Mouse (Mus musculus): ENCODE measurements around the gene Alkbh5. TPM values are rescaled to one million over a fixed set of nuclear protein-coding genes. Genes with fewer than 3 reads are reported as not detected.
"Not testable (repeated sequence)": the region's sequence is repeated elsewhere in the genome, so short reads cannot be mapped to it uniquely, and the experiment has no call there.

The Alkbh5 gene
- total RNA-seq, 2 experiments from 2014 or later, result 77.6 to 82.0 TPM

GRCm38 (mm10) chr11:60541831-60542230, 5.7 kb downstream of the Alkbh5 start:
- no peak for DNase-seq

DNA sequence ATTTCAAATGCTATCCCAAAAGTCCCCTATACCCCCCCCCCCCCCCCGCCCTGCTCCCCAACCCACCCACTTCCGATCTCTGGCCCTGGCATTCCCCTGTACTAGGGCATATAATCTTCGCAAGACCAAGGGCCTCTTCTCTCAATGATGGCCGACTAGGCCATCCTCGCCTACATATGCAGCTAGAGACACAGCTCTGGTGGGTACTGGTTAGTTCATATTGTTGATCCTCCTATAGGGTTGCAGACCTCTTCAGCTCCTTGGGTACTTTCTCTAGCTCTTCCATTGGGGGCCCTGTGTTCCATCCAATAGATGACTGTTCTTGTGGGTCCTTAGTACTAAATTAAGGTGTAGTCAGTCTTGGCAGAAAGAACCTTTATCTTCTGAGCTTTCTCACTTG, 7.0 kb downstream of the Alkbh5 start:
- DNase-seq, result not testable (repeated sequence)

DNA sequence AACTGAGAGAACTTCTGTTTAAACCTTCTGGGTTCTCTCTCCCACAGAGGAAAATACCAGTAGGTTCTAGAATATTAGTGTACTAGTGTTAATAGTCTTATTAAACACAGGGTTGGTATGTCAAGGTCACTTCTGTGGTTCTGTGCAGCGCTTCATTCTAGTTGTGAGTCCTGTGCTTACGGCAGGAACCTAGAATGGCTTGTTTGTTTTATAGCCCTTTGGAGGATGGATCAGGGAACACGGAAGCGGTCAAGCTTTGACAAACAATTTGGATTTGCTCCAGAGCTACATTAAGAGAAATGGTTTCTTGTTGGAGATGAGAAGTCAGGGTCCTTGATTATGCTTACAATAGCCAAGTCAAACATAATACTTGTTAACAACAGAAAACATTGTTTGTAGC, 9.3 kb downstream of the Alkbh5 start:
- DNase-seq, result no peak

DNA sequence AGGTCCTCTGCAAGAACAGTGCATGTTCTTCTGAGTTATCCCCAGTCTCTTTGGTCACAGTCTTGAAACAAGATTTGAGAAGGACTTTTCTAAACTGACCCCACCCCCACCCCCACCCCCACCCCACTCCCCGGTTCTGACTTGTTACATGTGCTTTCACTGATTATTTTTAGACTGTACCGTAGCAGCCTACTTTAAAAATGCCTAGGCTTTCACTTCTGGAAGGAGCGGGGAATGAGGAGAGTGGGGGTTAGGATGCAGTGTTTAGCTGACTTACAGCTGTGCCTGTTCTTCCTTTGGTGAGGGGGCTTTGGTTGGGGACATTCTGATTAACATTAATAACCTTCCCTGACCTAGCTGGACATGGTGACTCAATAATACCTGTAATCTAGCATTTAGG, 11.9 kb downstream of the Alkbh5 start:
- no peak for DNase-seq

DNA sequence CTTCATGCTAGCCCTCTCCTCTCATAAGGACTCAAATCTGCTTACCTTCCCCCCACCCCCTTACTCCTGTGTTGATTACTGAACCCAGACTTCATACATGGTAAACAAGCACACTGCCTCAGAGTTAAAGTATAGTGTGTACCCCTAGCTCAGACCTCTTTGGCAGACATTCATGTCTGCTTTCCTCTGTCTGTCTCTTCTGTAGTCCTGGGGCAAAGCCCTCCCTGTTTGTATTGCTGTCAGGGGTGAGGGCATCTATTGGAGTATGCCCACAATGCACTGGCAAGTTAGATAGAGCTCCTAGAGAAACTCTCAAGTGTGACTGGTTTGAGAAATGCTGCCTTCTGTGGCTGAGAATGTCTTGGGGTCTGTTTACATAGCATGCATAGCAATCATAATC, 16.9 kb downstream of the Alkbh5 start:
- no peak for DNase-seq

- no peak for DNase-seq
These were observed 21.5 kb downstream of the Alkbh5 start for GRCm38 (mm10) chr11:60557675-60558074.

GRCm38 (mm10) chr11:60559342-60559741, 23.2 kb downstream of the Alkbh5 start:
- peak; percentile 62 to 82 for DNase-seq

DNA sequence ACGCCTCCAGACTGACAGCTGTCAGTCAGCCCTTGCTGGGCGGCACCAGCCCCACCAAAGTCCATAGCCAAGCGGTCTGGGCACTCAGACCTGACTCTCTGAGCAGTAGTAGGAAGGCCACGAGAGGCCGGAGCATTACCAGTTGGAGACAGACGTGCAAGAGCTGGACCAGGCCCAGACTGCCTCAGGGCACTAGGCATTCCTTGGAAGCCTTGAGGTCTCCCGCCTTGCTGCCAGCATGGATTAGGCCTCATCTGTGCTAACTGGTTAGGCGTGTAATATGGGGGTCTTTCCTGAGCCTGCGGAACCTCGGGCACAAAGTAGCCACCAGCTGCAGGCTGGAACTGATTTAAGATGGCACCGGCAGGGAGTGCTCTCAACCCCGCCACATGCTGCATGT, 37.8 kb downstream of the Alkbh5 start:
- DNase-seq, result not testable (repeated sequence)

Other genes with a start within 250 kb of the Alkbh5 start
- gene Tom1l2, start 183.5 kb upstream of the Alkbh5 start, total RNA-seq (2021), result 100 to 1,000 TPM; 107 to 116 TPM
- 1 to 10 TPM; 3.3 TPM for gene Drc3, start 183.1 kb upstream of the Alkbh5 start, total RNA-seq (2021)
- gene Gid4, start 119.2 kb upstream of the Alkbh5 start, total RNA-seq (2021), result 10 to 100 TPM; 41.2 to 48.6 TPM
- 10 to 100 TPM; 43.0 to 49.2 TPM for gene Atpaf2, start 117.9 kb upstream of the Alkbh5 start, total RNA-seq (2021)
- 10 to 100 TPM; 26.4 to 30.5 TPM for gene Drg2, start 81.8 kb upstream of the Alkbh5 start, total RNA-seq (2021)
- gene Myo15, start 67.0 kb upstream of the Alkbh5 start, total RNA-seq (2021), result not detected
- gene Llgl1, start 163.3 kb downstream of the Alkbh5 start, total RNA-seq (2021), result 10 to 100 TPM; 10.4 to 10.8 TPM
- 100 to 1,000 TPM; 124 to 129 TPM for gene Flii, start 190.9 kb downstream of the Alkbh5 start, total RNA-seq (2021)
- gene Mief2, start 192.0 kb downstream of the Alkbh5 start, total RNA-seq (2021), result 10 to 100 TPM; 30.5 to 34.2 TPM
- gene Top3a, start 241.0 kb downstream of the Alkbh5 start, total RNA-seq (2021), result 1 to 10 TPM; 3.8 to 4.4 TPM
- gene Smcr8, start 241.1 kb downstream of the Alkbh5 start, total RNA-seq (2021), result 10 to 100 TPM; 15.2 to 16.8 TPM